Mouse (Mus musculus) MEL (cell line): ENCODE results near the gene Vmn2r18. TPM values are rescaled to one million over a fixed set of nuclear protein-coding genes. Genes with fewer than 3 reads are reported as not detected.

Source experiments
- DNase-seq: peaks from one replicate; pipeline ENCODE4 v3.0.0; 2011; ENCODE audit warnings: low read depth, low spot score
- H3K27ac ChIP-seq: 2 replicates; pipeline ENCODE4 v1.5.1; 2012; ENCODE audit warnings: low read depth, mild to moderate bottlenecking, control low read depth, low read length, moderate library complexity; ENCODE audit not compliant: control insufficient read depth
- H3K27me3 ChIP-seq, 2 experiments: fragments of 150-350 bp in 1 of 2; sonication (generic) in 1 of 2; 2 replicates each; pipeline ENCODE4 v1.6.1; 2012; ENCODE audit warnings: low read length in 2 of 2, mild to moderate bottlenecking in 2 of 2, improper control_type of control experiment in 1 of 2, moderate library complexity in 1 of 2; ENCODE audit not compliant: insufficient read depth in 2 of 2, control insufficient read depth in 1 of 2
- H3K36me3 ChIP-seq, 2 experiments: 2 replicates each; pipeline ENCODE4 v1.6.1; 2012 to 2014; ENCODE audit warnings: low read length in 2 of 2, improper control_type of control experiment in 1 of 2, inconsistent platforms in 1 of 2, mild to moderate bottlenecking in 1 of 2; ENCODE audit not compliant: insufficient read depth in 2 of 2, control insufficient read depth in 1 of 2
- H3K4me1 ChIP-seq, 2 experiments: fragments of 150-350 bp in 1 of 2; sonication (generic) in 1 of 2; 2 replicates each; pipeline ENCODE4 v1.6.1; 2012; ENCODE audit warnings: low read length in 2 of 2, improper control_type of control experiment in 1 of 2, mild to moderate bottlenecking in 1 of 2; ENCODE audit not compliant: insufficient read depth in 2 of 2, control insufficient read depth in 1 of 2
- H3K4me3 ChIP-seq, 2 experiments: fragments of 150-350 bp in 1 of 2; sonication (generic) in 1 of 2; 2 replicates each; pipeline ENCODE4 v1.5.1; 2012; ENCODE audit warnings: low read depth in 2 of 2, low read length in 2 of 2, mild to moderate bottlenecking in 2 of 2, moderate library complexity in 2 of 2, control low read depth in 1 of 2, improper control_type of control experiment in 1 of 2; ENCODE audit not compliant: control insufficient read depth in 1 of 2, insufficient read depth in 1 of 2
- H3K79me2 ChIP-seq: 2 replicates; pipeline ENCODE4 v1.6.1; 2012; ENCODE audit warnings: mild to moderate bottlenecking, low read length, moderate library complexity; ENCODE audit not compliant: control insufficient read depth, poor library complexity, insufficient read depth
- H3K9ac ChIP-seq: 2 replicates; pipeline ENCODE4 v1.6.1; 2012; ENCODE audit warnings: low read depth, mild to moderate bottlenecking, control low read depth, low read length, moderate library complexity; ENCODE audit not compliant: control insufficient read depth, poor library complexity, severe bottlenecking
- H3K9me3 ChIP-seq: fragments of 150-350 bp; sonication (generic); replicated peaks from 2 replicates; pipeline ENCODE4 v1.6.1; 2012; ENCODE audit warnings: mild to moderate bottlenecking, low read length, improper control_type of control experiment, moderate library complexity; ENCODE audit not compliant: insufficient read depth
- CHD1 ChIP-seq: IDR thresholded peaks from 2 replicates; pipeline ENCODE4 v1.6.1; 2012; ENCODE audit warnings: low read depth, mild to moderate bottlenecking, inconsistent platforms, low read length, improper control_type of control experiment
- CHD2 ChIP-seq: IDR thresholded peaks from 2 replicates; pipeline ENCODE4 v1.6.1; 2011; ENCODE audit warnings: low read length, improper control_type of control experiment
- CTCF ChIP-seq, 3 experiments: IDR thresholded peaks in 2 of 3; conservative IDR thresholded peaks in 1 of 3; 2 replicates each; pipeline ENCODE4 v1.5.1; 2011 to 2012; ENCODE audit warnings: low read length in 3 of 3, low read depth in 2 of 3, mild to moderate bottlenecking in 2 of 3, improper control_type of control experiment in 1 of 3, inconsistent platforms in 1 of 3, mixed read lengths in 1 of 3, moderate library complexity in 1 of 3; ENCODE audit not compliant: control insufficient read depth in 1 of 3, insufficient read depth in 1 of 3, poor library complexity in 1 of 3, severe bottlenecking in 1 of 3
- ELF1 ChIP-seq: IDR thresholded peaks from 2 replicates; pipeline ENCODE4 v1.6.1; 2014; ENCODE audit warnings: low read depth, mild to moderate bottlenecking, inconsistent platforms, low read length, improper control_type of control experiment, moderate library complexity
- EP300 ChIP-seq, 2 experiments: IDR thresholded peaks; 2 replicates each; pipeline ENCODE4 v1.6.1; 2011; ENCODE audit warnings: improper control_type of control experiment in 2 of 2, low read length in 2 of 2, low read depth in 1 of 2, mild to moderate bottlenecking in 1 of 2
- GABPA ChIP-seq: IDR thresholded peaks from 2 replicates; pipeline ENCODE4 v1.6.1; 2012; ENCODE audit warnings: low read depth, mild to moderate bottlenecking, inconsistent platforms, low read length, improper control_type of control experiment, moderate library complexity
- GATA1 ChIP-seq: IDR thresholded peaks from 2 replicates; pipeline ENCODE4 v1.6.1; 2011; ENCODE audit warnings: low read depth, low read length, improper control_type of control experiment
- HCFC1 ChIP-seq: IDR thresholded peaks from 2 replicates; pipeline ENCODE4 v1.6.1; 2012; ENCODE audit warnings: low read depth, mild to moderate bottlenecking, inconsistent platforms, low read length, improper control_type of control experiment, moderate library complexity
- JUND ChIP-seq: IDR thresholded peaks from 2 replicates; pipeline ENCODE4 v1.6.1; 2011; ENCODE audit warnings: low read depth, mild to moderate bottlenecking, improper control_type of control experiment, low read length
- MAZ ChIP-seq: IDR thresholded peaks from 2 replicates; pipeline ENCODE4 v1.6.1; 2012; ENCODE audit warnings: low read depth, mild to moderate bottlenecking, inconsistent platforms, low read length, improper control_type of control experiment
- MEF2A ChIP-seq: IDR thresholded peaks from 2 replicates; pipeline ENCODE4 v1.6.1; 2014; ENCODE audit warnings: low read depth, mild to moderate bottlenecking, inconsistent platforms, low read length, improper control_type of control experiment; ENCODE audit not compliant: poor library complexity, insufficient replicate concordance, severe bottlenecking; ENCODE audit errors: extremely low read depth
- MXI1 ChIP-seq: IDR thresholded peaks from 2 replicates; pipeline ENCODE4 v1.6.1; 2011; ENCODE audit warnings: mild to moderate bottlenecking, low read depth, low read length, improper control_type of control experiment
- MYB ChIP-seq: IDR thresholded peaks from 2 replicates; pipeline ENCODE4 v1.6.1; 2011; ENCODE audit warnings: mild to moderate bottlenecking, low read depth, low read length, improper control_type of control experiment
- MYC ChIP-seq: IDR thresholded peaks from 2 replicates; pipeline ENCODE4 v1.6.1; 2011; ENCODE audit warnings: low read depth, mild to moderate bottlenecking, low read length, improper control_type of control experiment, moderate library complexity
- NELFE ChIP-seq: IDR thresholded peaks from 2 replicates; pipeline ENCODE4 v1.6.1; 2011; ENCODE audit warnings: low read depth, low read length, improper control_type of control experiment
- POLR2A ChIP-seq, 2 experiments: IDR thresholded peaks; 2 replicates each; pipeline ENCODE4 v1.6.1; 2011 to 2012; ENCODE audit warnings: low read length in 2 of 2, mild to moderate bottlenecking in 2 of 2, control low read depth in 1 of 2, improper control_type of control experiment in 1 of 2, low read depth in 1 of 2, moderate library complexity in 1 of 2; ENCODE audit not compliant: control insufficient read depth in 1 of 2, insufficient read depth in 1 of 2, poor library complexity in 1 of 2
- POLR2AphosphoS2 ChIP-seq: IDR thresholded peaks from 2 replicates; pipeline ENCODE4 v1.6.1; 2011; ENCODE audit warnings: low read length, improper control_type of control experiment
- POLR2AphosphoS5 ChIP-seq: IDR thresholded peaks from 2 replicates; pipeline ENCODE4 v1.6.1; 2012; ENCODE audit warnings: low read depth, borderline replicate concordance, mild to moderate bottlenecking, inconsistent platforms, low read length, moderate library complexity, mixed read lengths
- RAD21 ChIP-seq: IDR thresholded peaks from 2 replicates; pipeline ENCODE4 v1.6.1; 2011; ENCODE audit warnings: mild to moderate bottlenecking, low read depth, low read length, improper control_type of control experiment
- RCOR1 ChIP-seq: IDR thresholded peaks from 2 replicates; pipeline ENCODE4 v1.6.1; 2012; ENCODE audit warnings: low read depth, mild to moderate bottlenecking, inconsistent platforms, low read length, improper control_type of control experiment
- SMC3 ChIP-seq: IDR thresholded peaks from 2 replicates; pipeline ENCODE4 v1.6.1; 2011; ENCODE audit warnings: low read depth, low read length, improper control_type of control experiment
- TAL1 ChIP-seq: IDR thresholded peaks from 2 replicates; pipeline ENCODE4 v1.6.1; 2012; ENCODE audit warnings: mild to moderate bottlenecking, inconsistent platforms, low read length, moderate library complexity, mixed read lengths
- TBP ChIP-seq: IDR thresholded peaks from 2 replicates; pipeline ENCODE4 v1.8.0; 2011; ENCODE audit warnings: low read depth, low read length, improper control_type of control experiment
- TCF12 ChIP-seq: IDR thresholded peaks from 2 replicates; pipeline ENCODE4 v1.6.1; 2014; ENCODE audit warnings: low read depth, mild to moderate bottlenecking, inconsistent platforms, low read length, improper control_type of control experiment, moderate library complexity
- USF1 ChIP-seq: IDR thresholded peaks from 2 replicates; pipeline ENCODE4 v1.6.1; 2014; ENCODE audit warnings: low read depth, mild to moderate bottlenecking, inconsistent platforms, low read length, improper control_type of control experiment, moderate library complexity
- USF2 ChIP-seq, 2 experiments: IDR thresholded peaks; 2 replicates each; pipeline ENCODE4 v1.6.1; 2011 to 2012; ENCODE audit warnings: improper control_type of control experiment in 2 of 2, low read length in 2 of 2, borderline replicate concordance in 1 of 2, inconsistent platforms in 1 of 2, low read depth in 1 of 2, mild to moderate bottlenecking in 1 of 2; ENCODE audit not compliant: insufficient read depth in 1 of 2
- ZC3H11A ChIP-seq: IDR thresholded peaks from 2 replicates; pipeline ENCODE4 v1.6.1; 2012; ENCODE audit warnings: low read depth, mild to moderate bottlenecking, inconsistent platforms, low read length, improper control_type of control experiment
- ZNF384 ChIP-seq: IDR thresholded peaks from 2 replicates; pipeline ENCODE4 v1.6.1; 2012; ENCODE audit warnings: low read depth, mild to moderate bottlenecking, inconsistent platforms, low read length, improper control_type of control experiment
- polyA plus RNA-seq, 2 experiments: library from polyadenylated mRNA; stranded (reverse) in 1 of 2; unstranded in 1 of 2; fragments of >175 nt in 1 of 2; fragments of >200 nt in 1 of 2; gene quantifications; 2 replicates each; pipeline versions ENCODE4 v1.2.1 to v1.2.4; 2012; ENCODE audit warnings: low replicate concordance in 2 of 2, low read depth in 1 of 2; ENCODE audit not compliant: insufficient read length in 2 of 2, insufficient read depth in 1 of 2, missing spikeins in 1 of 2
- total RNA-seq: library from RNA; depleted of rRNA; stranded (reverse); fragments of 300-350 nt; gene quantifications from 2 replicates; pipeline ENCODE4 v1.2.3, GENCODE M21; 2012

The Vmn2r18 gene
- total and polyA plus RNA-seq, 3 experiments, result 0.04 TPM; not detected in 1

DNA sequence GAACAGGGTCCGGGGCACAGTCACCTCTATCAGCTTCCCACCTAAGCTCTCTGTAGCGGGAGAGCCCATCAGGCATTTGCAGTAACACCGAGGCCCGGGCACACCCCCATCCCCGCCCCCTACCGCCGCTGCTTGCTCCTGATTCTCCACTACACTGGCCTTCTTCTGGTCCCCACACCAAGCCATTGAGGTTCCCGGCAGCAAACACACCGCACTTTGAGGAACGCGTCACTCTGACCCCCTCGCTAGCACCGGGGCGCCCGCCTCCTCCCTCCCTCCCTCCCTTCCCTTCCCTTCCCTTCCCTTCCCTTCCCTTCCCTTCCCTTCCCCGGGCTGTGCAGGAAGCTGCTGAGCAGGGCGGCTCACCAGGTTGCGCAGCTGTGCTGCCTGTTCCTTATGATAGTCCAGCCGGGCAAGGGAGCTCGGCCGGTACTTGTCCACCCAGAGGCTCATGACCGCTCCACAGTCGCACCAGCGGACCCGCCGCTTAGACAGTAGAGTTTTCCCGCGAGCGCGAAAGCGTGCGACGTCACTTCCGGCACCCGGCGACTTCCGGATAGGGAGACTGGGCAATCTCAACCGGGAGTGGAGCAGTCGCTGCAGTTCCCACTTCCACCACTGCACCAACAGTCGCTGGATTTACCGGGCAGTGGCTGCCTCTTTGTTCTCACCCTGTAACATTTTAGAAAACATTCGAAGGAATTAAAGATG, 45.0 kb upstream of the Vmn2r18 start, which contains the start of gene Rfc3 (continued):
- peak; percentile 81; the same call in 1 of the 2 replicates for TF ChIP-seq POLR2AphosphoS2
- peak; percentile 93 for TF ChIP-seq ELF1
- TF ChIP-seq TBP, result peak; percentile 62
- no peak for TF ChIP-seq CHD2
- no peak for TF ChIP-seq TCF12
- no peak for TF ChIP-seq GABPA
- no peak for TF ChIP-seq EP300 (IDR thresholded peaks at IDR 0.05; ENCODE audit: low read depth in 1 of 2, low read length in 2 of 2)
- no peak for TF ChIP-seq RCOR1
- no peak for TF ChIP-seq SMC3
- TF ChIP-seq USF2 (IDR thresholded peaks at IDR 0.05; ENCODE audit: borderline replicate concordance in 1 of 2, insufficient read depth in 1 of 2, low read depth in 1 of 2, low read length in 2 of 2), result no peak
- TF ChIP-seq GATA1, result peak; percentile 6; the same call in 1 of the 2 replicates

- H3K27ac ChIP-seq, result no peak overlapping the region
- H3K36me3 ChIP-seq, result peaks cover 8 to 19% of the 10 kb centered on the region in 2 experiments
- H3K4me1 ChIP-seq, result no peaks in the 10 kb centered on the region; a peak in 1 of 4 replicates
- DNase-seq, result peak; percentile 77
- H3K79me2 ChIP-seq, result no peaks in the 10 kb centered on the region; the same call in 1 of the 2 replicates
- peak; percentile 45 for TF ChIP-seq RAD21
- TF ChIP-seq GATA1, result peak; percentile 20; the same call in 1 of the 2 replicates
- TF ChIP-seq SMC3, result peak; percentile 52
- peak; percentile 74 to 99 (median 74) for TF ChIP-seq CTCF (IDR thresholded peaks at IDR 0.05 in 2 of 3, conservative IDR thresholded peaks at IDR 0.05 in 1 of 3; ENCODE audit: control insufficient read depth in 1 of 3, insufficient read depth in 1 of 3, low read depth in 2 of 3, low read length in 3 of 3, poor library complexity in 1 of 3, severe bottlenecking in 1 of 3)
- TF ChIP-seq MXI1, result no peak
- no peak overlapping the region for H3K4me3 ChIP-seq
- H3K9me3 ChIP-seq, result no peaks in the 10 kb centered on the region
- H3K9ac ChIP-seq, result no peak overlapping the region
- H3K27me3 ChIP-seq, result no peaks in the 10 kb centered on the region
These were observed 39.0 kb upstream of the Vmn2r18 start for GRCm38 (mm10) chr5:151644845-151645244.

DNA sequence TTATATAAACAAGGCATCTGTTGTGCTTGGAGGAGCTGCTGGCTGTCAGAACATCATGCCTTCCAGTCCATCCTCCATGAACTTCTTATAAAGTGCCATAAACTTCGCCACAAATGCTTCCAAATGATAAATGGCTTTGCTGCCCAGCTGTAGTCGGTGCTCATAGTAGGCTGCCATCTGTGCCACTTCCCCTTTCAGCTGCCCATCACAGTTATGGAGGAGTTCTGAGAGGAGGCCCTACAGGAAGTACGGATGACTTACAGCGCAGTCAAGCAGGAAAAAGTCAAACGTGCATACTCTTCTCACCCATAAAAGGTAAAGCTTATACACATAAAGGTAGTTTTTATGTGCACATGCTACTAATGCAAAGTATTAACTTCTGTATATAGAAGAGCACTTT, 37.0 kb upstream of the Vmn2r18 start:
- peak; percentile 29 for DNase-seq
- H3K27me3 ChIP-seq, result no peaks in the 10 kb centered on the region
- TF ChIP-seq MYC, result no peak
- TF ChIP-seq CTCF (IDR thresholded peaks at IDR 0.05 in 2 of 3, conservative IDR thresholded peaks at IDR 0.05 in 1 of 3; ENCODE audit: control insufficient read depth in 1 of 3, insufficient read depth in 1 of 3, low read depth in 2 of 3, low read length in 3 of 3, poor library complexity in 1 of 3, severe bottlenecking in 1 of 3), result no peak
- TF ChIP-seq POLR2AphosphoS5, result no peak
- TF ChIP-seq USF1, result no peak
- TF ChIP-seq MAZ, result no peak
- TF ChIP-seq RAD21, result no peak
- no peak for TF ChIP-seq MEF2A
- no peak for TF ChIP-seq JUND
- no peak for TF ChIP-seq POLR2A (IDR thresholded peaks at IDR 0.05; ENCODE audit: control insufficient read depth in 1 of 2, insufficient read depth in 1 of 2, low read depth in 1 of 2, low read length in 2 of 2, poor library complexity in 1 of 2)
- no peak for TF ChIP-seq CHD1
- no peak for TF ChIP-seq ZNF384
- TF ChIP-seq POLR2AphosphoS2, result no peak
- no peak for TF ChIP-seq NELFE
- TF ChIP-seq ZC3H11A, result no peak
- TF ChIP-seq HCFC1, result no peak
- TF ChIP-seq MYB, result no peak
- no peak for TF ChIP-seq MXI1
- TF ChIP-seq TAL1, result no peak

More for the DNA sequence above, 37.0 kb upstream of the Vmn2r18 start:
- Histone ChIP-seq H3K36me3 (peaks cover 0 to 16% of the 10 kb centered on the region in 2 experiments; a peak in 3 of 4 replicates), H3K9ac (no peak overlapping the region), H3K4me3 (no peak overlapping the region), H3K27ac (no peak overlapping the region), H3K4me1 (no peaks in the 10 kb centered on the region), H3K9me3 (no peaks in the 10 kb centered on the region), H3K79me2 (no peaks in the 10 kb centered on the region)
